ENCODE assay signal across 12 mouse cellular contexts in genomic region chr8:63876949-63877348, GRCm38 (mm10).
A peak's percentile ranks its signal among the peaks of the same experiment; 100 is the strongest.
DNase-seq lines count a peak whose midpoint lies in the region; ATAC-seq lines count a peak whose summit lies in the region.
"Had no signal": no experiment of that assay in that cellular context is flagged by ENCODE, and none has a peak within 500 bp of the region (broad histone marks: within the 10 kb centered on the region; RNA-seq: fewer than 3 reads in every experiment).

No protein-coding gene starts in this region.

- H3K36me3 ChIP-seq in hindbrain, embryonic 11.5 days (ENCODE audit: control insufficient read depth, insufficient read depth, low read length), result no peaks in the 10 kb centered on the region
- H3K36me3 ChIP-seq in hindbrain, embryonic 10.5 days, result no peaks in the 10 kb centered on the region
- H3K36me3 ChIP-seq in forebrain, embryonic 14.5 days (ENCODE audit: control insufficient read depth, insufficient read depth, low read length), result no peaks in the 10 kb centered on the region
- no peaks in the 10 kb centered on the region for H3K36me3 ChIP-seq in midbrain, embryonic 13.5 days
- H3K36me3 ChIP-seq: embryonic facial prominence, embryonic 13.5 days; heart, embryonic 10.5 days; liver, embryonic 15.5 days; stomach, embryonic 15.5 days had no signal

- peak; percentile 72; the same call in 1 of the 2 replicates for ATAC-seq in hindbrain, embryonic 11.5 days (ENCODE audit: low FRiP score)
- peak; percentile 76 for ATAC-seq in forebrain, embryonic 14.5 days
- ATAC-seq in midbrain, embryonic 13.5 days, result peak; percentile 82

- no peak overlapping the region for H3K4me3 ChIP-seq in hindbrain, embryonic 11.5 days (ENCODE audit: low read depth, low read length)
- no peak overlapping the region for H3K4me3 ChIP-seq in hindbrain, embryonic 10.5 days
- H3K4me3 ChIP-seq in forebrain, embryonic 14.5 days (ENCODE audit: low read depth, low read length), result no peak overlapping the region
- H3K4me3 ChIP-seq in midbrain, embryonic 13.5 days (replicated peaks), result no peak overlapping the region
- H3K4me3 ChIP-seq: embryonic facial prominence, embryonic 13.5 days; heart, embryonic 10.5 days; liver, embryonic 15.5 days; stomach, embryonic 15.5 days had no signal

- no peak overlapping the region for H3K4me2 ChIP-seq in hindbrain, embryonic 11.5 days (replicated peaks; ENCODE audit: low read depth, low read length)
- H3K4me2 ChIP-seq in forebrain, embryonic 14.5 days (ENCODE audit: low read length), result no peak overlapping the region
- no peak overlapping the region for H3K4me2 ChIP-seq in midbrain, embryonic 13.5 days (replicated peaks)
- H3K4me2 ChIP-seq: embryonic facial prominence, embryonic 13.5 days; liver, embryonic 15.5 days; stomach, embryonic 15.5 days had no signal

- no peaks in the 10 kb centered on the region for H3K27me3 ChIP-seq in hindbrain, embryonic 11.5 days (ENCODE audit: control insufficient read depth, insufficient read depth, low read length)
- H3K27me3 ChIP-seq in hindbrain, embryonic 10.5 days (ENCODE audit: insufficient read depth, poor library complexity, severe bottlenecking), result 0 out of 2 replicates have a peak, but pooled peaks cover 4% of the 10 kb centered on the region
- no peaks in the 10 kb centered on the region for H3K27me3 ChIP-seq in forebrain, embryonic 14.5 days (replicated peaks; ENCODE audit: control insufficient read depth, insufficient read depth, low read length)
- no peaks in the 10 kb centered on the region for H3K27me3 ChIP-seq in midbrain, embryonic 13.5 days
- H3K27me3 ChIP-seq: liver, embryonic 15.5 days; stomach, embryonic 15.5 days had no signal

- WGBS in hindbrain, embryonic 11.5 days, result 91% methylated on average over 7 of the region's 7 CpGs
- 91% methylated on average over 7 of the region's 7 CpGs for WGBS in hindbrain, embryonic 10.5 days
- WGBS in forebrain, embryonic 14.5 days, result 88% methylated on average over 7 of the region's 7 CpGs
- WGBS in midbrain, embryonic 13.5 days, result 92% methylated on average over 7 of the region's 7 CpGs

- no peaks in the 10 kb centered on the region for H3K4me1 ChIP-seq in hindbrain, embryonic 11.5 days (replicated peaks; ENCODE audit: control insufficient read depth, insufficient read depth, low read length)
- no peaks in the 10 kb centered on the region for H3K4me1 ChIP-seq in hindbrain, embryonic 10.5 days (replicated peaks)
- H3K4me1 ChIP-seq in forebrain, embryonic 14.5 days (ENCODE audit: control insufficient read depth, insufficient read depth, low read length), result no peaks in the 10 kb centered on the region
- H3K4me1 ChIP-seq in midbrain, embryonic 13.5 days (replicated peaks), result no peaks in the 10 kb centered on the region
- H3K4me1 ChIP-seq: embryonic facial prominence, embryonic 13.5 days; heart, embryonic 10.5 days; liver, embryonic 15.5 days; stomach, embryonic 15.5 days had no signal

- H3K9me3 ChIP-seq in hindbrain, embryonic 11.5 days (ENCODE audit: control insufficient read depth, low read length), result no peaks in the 10 kb centered on the region
- H3K9me3 ChIP-seq in hindbrain, embryonic 10.5 days, result no peaks in the 10 kb centered on the region
- H3K9me3 ChIP-seq in forebrain, embryonic 14.5 days (replicated peaks; ENCODE audit: control insufficient read depth, low read length), result no peaks in the 10 kb centered on the region
- no peaks in the 10 kb centered on the region for H3K9me3 ChIP-seq in midbrain, embryonic 13.5 days
- H3K9me3 ChIP-seq: embryonic facial prominence, embryonic 13.5 days; heart, embryonic 10.5 days; liver, embryonic 15.5 days; stomach, embryonic 15.5 days had no signal

- H3K9ac ChIP-seq in hindbrain, embryonic 11.5 days (ENCODE audit: low read depth, low read length), result no peak overlapping the region
- no peak overlapping the region for H3K9ac ChIP-seq in forebrain, embryonic 14.5 days (ENCODE audit: low read length)
- H3K9ac ChIP-seq in midbrain, embryonic 13.5 days (replicated peaks), result no peak overlapping the region
- H3K9ac ChIP-seq: embryonic facial prominence, embryonic 13.5 days; liver, embryonic 15.5 days; stomach, embryonic 15.5 days had no signal

- DNase-seq in hindbrain, embryonic 11.5 days (ENCODE audit: low spot score), result peak; percentile 6
- no peak for DNase-seq in hindbrain, embryonic 10.5 days (ENCODE audit: low spot score)
- DNase-seq in ZHBTc4 (ENCODE audit: low read depth, low spot score), result peak; percentile 11
- peak; percentile 2 for DNase-seq in forebrain, embryonic 14.5 days (ENCODE audit: low spot score)
- no peak for DNase-seq in thymus, postnatal 25 days
- DNase-seq in gastrocnemius, postnatal 4 days (ENCODE audit: low spot score in 2 of 2), result no peak
- no peak for DNase-seq in testis, postnatal 10 days (ENCODE audit: low spot score)

- H3K27ac ChIP-seq in hindbrain, embryonic 11.5 days (ENCODE audit: low read depth, low read length), result no peak overlapping the region
- no peak overlapping the region for H3K27ac ChIP-seq in hindbrain, embryonic 10.5 days
- no peak overlapping the region for H3K27ac ChIP-seq in forebrain, embryonic 14.5 days (ENCODE audit: low read depth, low read length)
- H3K27ac ChIP-seq in midbrain, embryonic 13.5 days, result no peak overlapping the region
- H3K27ac ChIP-seq: embryonic facial prominence, embryonic 13.5 days; heart, embryonic 10.5 days; liver, embryonic 15.5 days; stomach, embryonic 15.5 days had no signal

Comparison
In these comparisons a context has a peak if more than half of its experiments do, and no peak if none do; other contexts are left out.
1. DNase-seq: peak in hindbrain, embryonic 11.5 days (single experiment), ZHBTc4 (single experiment) and forebrain, embryonic 14.5 days (single experiment); none in hindbrain, embryonic 10.5 days (single experiment), thymus, postnatal 25 days (single experiment), gastrocnemius, postnatal 4 days (0 of 2) and testis, postnatal 10 days (single experiment).
2. Peak in every context shown above with its lines, with median percentiles within 50 percentile points of each other: ATAC-seq.